Mouse (Mus musculus): Measurements from ENCODE around the gene Ago1. TPM values are rescaled to one million over a fixed set of nuclear protein-coding genes. Genes with fewer than 3 reads are reported as not detected.

Ago1 gene
- total RNA-seq (2023): 10 to 100 TPM; 70.1 to 73.1 TPM

DNA sequence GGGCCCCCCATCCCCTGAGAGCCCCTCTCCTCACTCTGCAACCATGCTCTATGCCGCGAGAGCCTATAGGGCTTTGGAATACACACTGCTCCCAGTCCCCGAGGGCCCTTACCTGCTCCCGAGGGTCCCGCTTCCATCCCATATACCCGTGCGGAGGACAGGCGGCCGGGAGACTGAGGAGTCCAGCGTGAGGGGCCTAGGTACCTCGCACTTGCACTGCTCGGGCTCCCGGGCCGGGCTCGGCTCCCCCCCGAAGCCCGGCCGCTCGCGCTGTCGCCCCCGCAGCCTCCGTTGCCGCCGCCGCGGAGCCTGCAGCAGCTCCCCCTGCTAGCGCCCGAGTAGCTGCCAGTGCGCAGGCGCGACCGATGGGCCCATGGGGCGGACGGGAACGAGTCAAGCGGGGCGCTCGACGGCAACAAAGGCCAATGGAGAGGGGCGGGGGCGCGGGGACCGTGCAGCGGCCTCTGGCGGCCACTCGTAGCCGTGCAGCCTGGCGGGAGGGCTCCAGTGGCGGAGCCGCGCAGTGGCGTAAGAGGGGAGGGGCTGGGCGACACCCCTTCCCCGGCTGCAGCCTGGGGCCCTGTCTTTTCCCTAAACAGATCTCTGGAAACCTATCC lies at the start of gene Ago1:
TSS of gene Ago1 (minus strand) at position 299 of the 617 bp plus-strand sequence.

DNA sequence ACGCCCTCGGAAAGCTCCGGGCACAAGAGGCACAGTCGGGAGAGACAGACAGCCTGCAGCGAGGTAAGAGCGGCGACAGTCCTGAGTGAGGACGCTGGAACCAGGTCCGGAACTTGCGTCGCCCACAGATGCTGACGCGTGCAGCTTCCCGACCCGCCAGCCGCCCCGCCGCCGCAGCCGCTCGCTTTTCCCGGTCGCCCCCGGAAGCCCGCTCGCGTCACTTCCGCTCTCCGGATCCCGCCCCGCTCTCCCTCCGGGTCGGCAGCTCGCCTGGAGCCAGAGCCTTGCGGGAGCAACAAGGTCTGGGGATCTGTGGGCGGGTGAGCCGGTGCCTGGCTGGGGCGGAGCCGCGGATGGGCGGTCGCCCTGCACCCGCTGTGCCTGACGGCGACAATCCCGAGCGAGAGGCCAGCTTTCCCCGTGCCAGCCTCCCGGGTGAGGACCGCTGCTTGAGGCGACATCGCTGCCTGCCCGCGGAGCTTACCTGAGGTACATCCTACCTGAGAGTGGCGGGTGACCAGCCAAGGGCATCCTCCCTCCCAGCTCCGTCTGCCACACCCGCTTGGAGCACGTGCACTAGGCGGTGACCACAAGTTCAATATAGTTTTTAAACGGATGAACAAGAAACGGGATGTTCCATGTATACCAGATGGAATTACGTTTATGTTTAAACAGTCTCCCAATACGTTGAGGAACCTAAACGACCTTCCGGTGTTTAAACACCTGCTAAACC lies 38.9 kb downstream of the Ago1 start, which contains the start of gene Ago3:
TSS of gene Ago3 (minus strand) at position 210 of the 733 bp plus-strand sequence.

Other genes starting within 250 kb of the Ago1 start
- 10 to 100 TPM; 42.4 to 50.6 TPM for gene Map7d1, start 212.2 kb downstream of the Ago1 start, total RNA-seq (2023)
- 10 to 100 TPM; 32.8 to 49.4 TPM for gene Trappc3, start 206.3 kb downstream of the Ago1 start, total RNA-seq (2023)
- gene Col8a2, start 181.8 kb downstream of the Ago1 start, total RNA-seq (2023): not detected
- gene Adprhl2, start 146.9 kb downstream of the Ago1 start, total RNA-seq (2023): 10 to 100 TPM; 43.8 to 47.9 TPM
- 1 to 10 TPM in 1 of 2 experiments, not detected in 1; 1.1 TPM for gene Tekt2, start 142.9 kb downstream of the Ago1 start, total RNA-seq (2023)
- 10 to 100 TPM; 32.6 to 34.6 TPM for gene Ago3, start 39.0 kb downstream of the Ago1 start, total RNA-seq (2023)
- gene Ago4, start 64.9 kb upstream of the Ago1 start, total RNA-seq (2023): 10 to 100 TPM; 10.1 to 13.5 TPM
- gene Clspn, start 88.4 kb upstream of the Ago1 start, total RNA-seq (2023): 10 to 100 TPM; 11.2 to 14.4 TPM
- 1 to 10 TPM in 1 of 2 experiments, under 1 TPM in 1; 0.74 to 1.2 TPM for gene 5730409E04Rik, start 141.2 kb upstream of the Ago1 start, total RNA-seq (2023)
- gene Psmb2, start 209.0 kb upstream of the Ago1 start, total RNA-seq (2023): 10 to 100 TPM; 67.8 to 96.7 TPM